Mouse (Mus musculus) bone marrow macrophage, adult 2 months (primary cell): ENCODE results near the gene Stox2.

Source experiments
- CTCF ChIP-seq: IDR thresholded peaks from 2 replicates; pipeline ENCODE4 v1.5.1; 2012; ENCODE audit warnings: low read depth, mild to moderate bottlenecking, low read length, moderate library complexity
- POLR2A ChIP-seq: IDR thresholded peaks from 2 replicates; pipeline ENCODE4 v1.6.1; 2012; ENCODE audit warnings: mild to moderate bottlenecking, low read depth, low read length, borderline replicate concordance

- no peak for TF ChIP-seq POLR2A
- TF ChIP-seq CTCF: no peak
Measured at GRCm38 (mm10) chr8:47218021-47218420, 228.1 kb downstream of the Stox2 start.
